Mouse (Mus musculus): Measurements from ENCODE around the gene Gatb.

Gatb gene

DNA sequence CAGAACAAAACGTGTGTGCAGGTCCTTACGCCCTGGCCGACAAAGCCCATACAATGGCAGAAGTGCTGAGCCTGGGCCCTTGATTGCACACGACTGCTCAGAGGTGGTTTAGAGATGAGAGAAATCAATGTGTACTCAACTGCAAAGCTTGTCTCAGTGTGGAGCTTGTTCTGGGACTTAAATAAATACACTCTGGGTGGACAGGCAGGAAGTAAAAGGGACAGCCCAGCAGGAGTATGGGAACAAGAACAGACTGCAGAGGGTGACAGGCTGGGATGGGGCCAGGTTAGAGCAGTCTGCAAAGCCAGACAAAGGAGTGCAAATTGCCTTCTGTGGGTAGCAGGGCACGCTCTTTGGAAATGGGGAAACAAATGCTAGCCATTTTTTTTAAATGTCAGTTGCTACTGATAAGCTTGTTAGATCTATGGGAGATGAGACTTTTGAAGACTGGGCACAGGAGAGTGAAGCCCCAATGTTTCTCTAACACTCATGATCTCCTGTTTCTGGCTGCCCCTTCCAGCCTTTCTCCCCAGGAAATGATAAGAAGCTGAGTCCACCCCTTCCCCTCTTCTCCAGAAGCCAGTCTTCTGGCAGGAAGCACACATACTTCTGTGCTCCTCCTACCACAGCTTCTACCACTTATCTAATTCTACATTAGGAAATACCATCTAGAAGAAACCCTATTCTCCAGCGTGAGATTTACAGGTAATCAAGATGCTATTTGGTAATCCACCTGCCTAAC lies 129.4 kb downstream of the Gatb start:
- DNase-seq (ENCODE audit: low read depth, low spot score) = no peak

All from brain, embryonic 18.5 days (tissue).